Mouse (Mus musculus): ENCODE measurements around the gene Krt16.
"Not testable (repeated sequence)": the region's sequence is repeated elsewhere in the genome, so short reads cannot be mapped to it uniquely, and the experiment has no call there.

- TF ChIP-seq CTCF (IDR thresholded peaks at IDR 0.05; ENCODE audit: borderline replicate concordance, insufficient read depth, low read depth, low read length); POLR2A (IDR thresholded peaks at IDR 0.05; ENCODE audit: borderline replicate concordance, insufficient read depth, low read length): not testable (repeated sequence)
Observed at GRCm38 (mm10) chr11:100240272-100240671, 8.4 kb downstream of the Krt16 start.
